Mouse (Mus musculus) thymus, adult 2 months (tissue): ENCODE measurements around the gene Olfr204. TPM values are rescaled to one million over a fixed set of nuclear protein-coding genes. Genes with fewer than 3 reads are reported as not detected.
"Not testable (repeated sequence)": the region's sequence is repeated elsewhere in the genome, so short reads cannot be mapped to it uniquely, and the experiment has no call there.

ENCODE experiments used
- DNase-seq: peaks from one replicate; pipeline ENCODE4 v3.0.0; 2021
- H3K27ac ChIP-seq: fragments of 200-500 bp; 2 replicates; pipeline ENCODE4 v1.5.1; 2012; ENCODE audit warnings: low read length, control low read depth; ENCODE audit not compliant: control insufficient read depth, insufficient read depth
- H3K27me3 ChIP-seq: fragments of 200-500 bp; 2 replicates; pipeline ENCODE4 v1.6.1; 2012; ENCODE audit warnings: mild to moderate bottlenecking, low read length, moderate library complexity, mixed read lengths; ENCODE audit not compliant: control insufficient read depth, insufficient read depth
- H3K36me3 ChIP-seq: fragments of 200-500 bp; 2 replicates; pipeline ENCODE4 v1.6.1; 2012; ENCODE audit warnings: mild to moderate bottlenecking, low read length, moderate library complexity; ENCODE audit not compliant: control insufficient read depth, insufficient read depth
- H3K4me1 ChIP-seq: fragments of 200-500 bp; replicated peaks from 2 replicates; pipeline ENCODE4 v1.6.1; 2012; ENCODE audit warnings: low read length; ENCODE audit not compliant: control insufficient read depth, insufficient read depth
- H3K4me3 ChIP-seq: fragments of 200-500 bp; 2 replicates; pipeline ENCODE4 v1.5.1; 2012; ENCODE audit warnings: mild to moderate bottlenecking, low read length, control low read depth, moderate library complexity; ENCODE audit not compliant: control insufficient read depth, insufficient read depth
- CTCF ChIP-seq: fragments of 200-500 bp; IDR thresholded peaks from 2 replicates; pipeline ENCODE4 v1.5.1; 2012; ENCODE audit warnings: mild to moderate bottlenecking, control low read depth, low read length, moderate library complexity, borderline replicate concordance; ENCODE audit not compliant: control insufficient read depth, poor library complexity, insufficient read depth; ENCODE audit errors: extremely low read depth
- POLR2A ChIP-seq: fragments of 200-500 bp; IDR thresholded peaks from 2 replicates; pipeline ENCODE4 v1.6.1; 2012; ENCODE audit warnings: mild to moderate bottlenecking, low read length, control low read depth, moderate library complexity; ENCODE audit not compliant: control insufficient read depth, poor library complexity, insufficient read depth; ENCODE audit errors: extremely low read depth
- WGBS: fragments of 180-500 bp; shearing (Covaris S2); methylation state at CpG from one replicate; pipeline ENCODE4 v1.1.7; 2018; 5-methylcytosine and 5-hydroxymethylcytosine counted together
- polyA plus RNA-seq: library from polyadenylated mRNA; depleted of rRNA; stranded (reverse); fragments of >200 nt; gene quantifications from 2 replicates; pipeline ENCODE4 v1.2.3, GENCODE M21; 2012; rRNA removed

Olfr204 gene
- polyA plus RNA-seq, 1 experiment, result not detected

DNA sequence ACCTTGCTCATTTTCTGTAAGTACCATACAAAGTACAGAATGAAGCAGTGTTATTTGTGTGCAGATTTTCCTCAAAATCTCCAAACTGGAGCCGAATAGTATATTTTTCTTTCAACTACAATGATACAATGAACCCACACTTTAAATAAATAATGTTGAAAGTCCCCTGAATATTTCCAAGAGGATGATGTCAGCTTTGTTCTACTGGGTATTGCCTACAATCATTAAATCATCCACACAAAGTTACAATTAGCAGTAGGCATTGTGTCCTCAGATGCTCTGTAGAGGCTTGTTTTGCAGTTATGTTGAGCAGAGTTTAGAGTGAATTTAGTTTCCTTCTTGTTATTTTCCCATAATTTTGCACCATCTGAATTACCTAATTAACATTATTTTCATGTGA is 31.4 kb downstream of the Olfr204 start, which contains the start of gene Olfr202:
Gene Olfr202 (minus strand): TSS at position 101 of the 400 bp plus-strand sequence.
- no peaks in the 10 kb centered on the region for H3K4me1 ChIP-seq
- 93% methylated on average over 1 of the region's 1 CpGs for WGBS
- H3K36me3 ChIP-seq, result no peaks in the 10 kb centered on the region
- TF ChIP-seq CTCF, result no peak
- no peak for TF ChIP-seq POLR2A
- no peak within 1 kb of the TSS for H3K27ac ChIP-seq
- DNase-seq, result no peak
- H3K4me3 ChIP-seq, result no peak within 1 kb of the TSS
- no peaks in the 10 kb centered on the region for H3K27me3 ChIP-seq

DNA sequence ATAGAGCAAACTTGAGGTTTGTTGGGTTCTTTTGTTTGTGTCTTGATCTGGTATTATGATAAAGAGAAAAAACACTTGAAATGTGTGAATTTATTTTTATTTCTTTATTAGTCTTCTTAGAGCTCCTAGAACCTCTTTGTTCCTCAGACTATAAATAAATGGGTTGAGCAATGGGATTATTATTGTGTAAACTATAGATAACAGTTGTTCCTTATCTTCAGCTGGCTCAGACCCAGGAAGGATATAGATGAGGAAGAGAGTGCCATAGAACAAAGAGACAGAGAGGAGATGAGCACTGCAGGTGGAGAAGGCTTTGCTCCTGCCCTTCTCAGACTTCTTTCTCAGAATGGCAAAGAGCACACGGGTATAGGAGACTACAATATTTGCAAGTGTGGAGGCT is 34.6 kb downstream of the Olfr204 start:
- 79% methylated on average over 1 of the region's 1 CpGs for WGBS
- TF ChIP-seq POLR2A, result no peak
- no peak for TF ChIP-seq CTCF
- DNase-seq, result no peak
- Histone ChIP-seq H3K4me3 (no peak overlapping the region), H3K27ac (no peak overlapping the region), H3K36me3 (no peaks in the 10 kb centered on the region), H3K27me3 (no peaks in the 10 kb centered on the region), H3K4me1 (no peaks in the 10 kb centered on the region)

DNA sequence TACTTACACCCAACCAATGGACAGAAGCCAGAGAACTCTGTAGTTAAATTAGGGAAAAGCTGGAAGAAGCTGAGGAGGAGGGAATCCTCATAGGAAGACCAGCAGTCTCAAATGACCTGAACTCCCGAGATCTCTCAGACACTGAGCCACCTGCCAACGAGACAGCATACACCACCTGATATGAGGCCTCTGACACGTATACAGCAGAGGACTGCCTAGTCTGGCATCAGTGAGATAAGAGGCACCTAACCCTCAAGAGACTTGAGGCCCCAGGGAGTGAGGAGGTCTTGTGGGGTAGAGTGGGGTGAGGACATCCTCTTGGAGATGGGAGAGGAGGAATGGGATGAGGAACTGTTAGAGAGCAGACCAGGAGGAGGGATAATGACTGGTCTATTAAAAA is 37.5 kb downstream of the Olfr204 start:
- Histone ChIP-seq H3K27me3 (no peaks in the 10 kb centered on the region), H3K36me3 (no peaks in the 10 kb centered on the region), H3K27ac (no peak overlapping the region), H3K4me3 (no peak overlapping the region), H3K4me1 (no peaks in the 10 kb centered on the region)
- TF ChIP-seq POLR2A (no peak), CTCF (no peak)
- 75% methylated on average over 3 of the region's 3 CpGs for WGBS
- DNase-seq, result no peak

DNA sequence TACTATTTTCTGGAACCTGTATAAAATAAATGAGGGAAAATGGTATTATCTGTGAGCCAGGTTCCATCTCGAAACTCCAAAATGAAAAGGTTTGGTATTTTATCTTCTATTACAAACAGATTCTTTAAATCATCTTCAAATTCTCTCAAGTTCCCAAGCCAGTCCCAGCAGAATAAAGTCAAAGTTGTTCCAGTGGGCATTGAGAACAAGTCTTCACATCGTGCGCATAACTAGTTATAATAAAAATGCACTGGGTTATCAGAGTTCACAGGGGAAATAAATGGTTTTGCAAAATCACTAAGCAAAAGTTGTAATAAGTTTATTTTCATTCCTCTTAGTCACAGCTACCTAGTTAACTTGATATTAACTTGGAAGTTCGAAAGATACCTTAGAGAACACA is 45.5 kb downstream of the Olfr204 start, which contains the start of gene Olfr201:
Gene Olfr201 (minus strand): TSS at position 101 of the 400 bp plus-strand sequence.
- not testable (repeated sequence) for H3K27ac ChIP-seq, H3K27me3 ChIP-seq, H3K36me3 ChIP-seq, DNase-seq, H3K4me3 ChIP-seq, H3K4me1 ChIP-seq
- 91% methylated on average over 4 of the region's 4 CpGs for WGBS

DNA sequence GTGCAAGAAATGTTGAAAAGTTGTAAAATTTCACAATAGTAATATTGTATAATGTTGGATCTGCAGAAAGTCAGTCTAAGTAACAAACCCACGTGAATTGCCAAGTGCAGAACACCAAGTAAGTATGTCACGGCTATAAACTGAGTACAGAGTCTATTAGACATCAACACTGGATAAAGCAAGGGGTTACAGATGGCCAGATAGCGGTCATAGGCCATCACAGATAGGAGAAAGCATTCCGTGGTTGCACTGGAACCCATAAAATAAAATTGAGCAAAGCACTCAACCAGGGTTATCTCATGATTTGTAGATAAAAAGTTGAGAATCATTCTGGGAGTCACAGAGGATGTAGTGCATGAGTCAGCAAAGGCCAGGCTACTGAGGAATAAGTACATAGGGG is 49.0 kb downstream of the Olfr204 start:
- not testable (repeated sequence) for H3K27me3 ChIP-seq, H3K4me1 ChIP-seq, DNase-seq, H3K36me3 ChIP-seq, H3K4me3 ChIP-seq, H3K27ac ChIP-seq
- 77% methylated on average over 4 of the region's 4 CpGs for WGBS

Other genes with a start within 250 kb of the Olfr204 start
- not detected in 2 replicates for gene Olfr190, start 240.2 kb downstream of the Olfr204 start, polyA plus RNA-seq
- not detected in 2 replicates for gene Olfr191, start 228.4 kb downstream of the Olfr204 start, polyA plus RNA-seq
- gene Olfr193, start 206.4 kb downstream of the Olfr204 start, polyA plus RNA-seq, result not detected in 2 replicates
- not detected in 2 replicates for gene Olfr194, start 197.2 kb downstream of the Olfr204 start, polyA plus RNA-seq
- not detected in 2 replicates for gene Olfr195, start 171.2 kb downstream of the Olfr204 start, polyA plus RNA-seq
- gene Olfr196, start 147.8 kb downstream of the Olfr204 start, polyA plus RNA-seq, result not detected in 2 replicates
- gene Olfr198, start 114.7 kb downstream of the Olfr204 start, polyA plus RNA-seq, result not detected in 2 replicates
- gene Olfr199, start 98.5 kb downstream of the Olfr204 start, polyA plus RNA-seq, result not detected in 2 replicates
- not detected in 2 replicates for gene Olfr201, start 45.6 kb downstream of the Olfr204 start, polyA plus RNA-seq
- gene Olfr202, start 31.5 kb downstream of the Olfr204 start, polyA plus RNA-seq, result not detected in 2 replicates
- not detected in 2 replicates for gene Olfr203, start 19.4 kb downstream of the Olfr204 start, polyA plus RNA-seq
- gene Olfr205, start 12.9 kb upstream of the Olfr204 start, polyA plus RNA-seq, result not detected in 2 replicates
- not detected in 2 replicates for gene Olfr206, start 31.0 kb upstream of the Olfr204 start, polyA plus RNA-seq
- gene Olfr209, start 45.7 kb upstream of the Olfr204 start, polyA plus RNA-seq, result not detected in 2 replicates
- 0.03 TPM in 1 of 2 replicates, not detected in the other for gene Gabrr3, start 89.1 kb upstream of the Olfr204 start, polyA plus RNA-seq
- 8.3 and 8.9 TPM in 2 replicates for gene Riox2, start 153.5 kb upstream of the Olfr204 start, polyA plus RNA-seq